Mouse (Mus musculus) neural tube, embryonic 15.5 days (tissue): ENCODE results near the gene Rgs3. TPM values are rescaled to one million over a fixed set of nuclear protein-coding genes. Genes with fewer than 3 reads are reported as not detected.

Experiments
- ATAC-seq: fragments of 200-750 bp; cut with Nextera tagmentation; 2 replicates; pipeline ENCODE4 v1.8.0; 2017; ENCODE audit warnings: mild to moderate bottlenecking, moderate TSS enrichment, moderate library complexity; ENCODE audit not compliant: low FRiP score
- H3K27ac ChIP-seq: fragments of 300-500 bp; sonication (generic); replicated peaks from 2 replicates; pipeline ENCODE4 v1.5.1; 2015; ENCODE audit warnings: mild to moderate bottlenecking, inconsistent platforms
- H3K27me3 ChIP-seq: fragments of 300-500 bp; sonication (generic); replicated peaks from 2 replicates; pipeline ENCODE4 v1.6.1; 2015; ENCODE audit warnings: inconsistent platforms
- H3K36me3 ChIP-seq: fragments of 300-500 bp; sonication (generic); 2 replicates; pipeline ENCODE4 v1.6.1; 2015; ENCODE audit warnings: inconsistent platforms
- H3K4me1 ChIP-seq: fragments of 300-500 bp; sonication (generic); 2 replicates; pipeline ENCODE4 v1.6.1; 2015; ENCODE audit warnings: inconsistent platforms
- H3K4me2 ChIP-seq: fragments of 300-500 bp; sonication (generic); 2 replicates; pipeline ENCODE4 v1.6.1; 2015; ENCODE audit warnings: inconsistent platforms, mild to moderate bottlenecking, moderate library complexity
- H3K4me3 ChIP-seq: fragments of 300-500 bp; sonication (generic); replicated peaks from 2 replicates; pipeline ENCODE4 v1.5.1; 2015; ENCODE audit warnings: mild to moderate bottlenecking, inconsistent platforms
- H3K9ac ChIP-seq: fragments of 300-500 bp; sonication (generic); replicated peaks from 2 replicates; pipeline ENCODE4 v1.6.1; 2015; ENCODE audit warnings: mild to moderate bottlenecking, inconsistent platforms
- H3K9me3 ChIP-seq: fragments of 300-500 bp; sonication (generic); replicated peaks from 2 replicates; pipeline ENCODE4 v1.6.1; 2016; ENCODE audit warnings: inconsistent platforms
- WGBS: fragments of 180-500 bp; shearing (Covaris S2); methylation state at CpG from one replicate; pipeline ENCODE4 v1.1.7; 2015; ENCODE audit warnings: mixed read lengths; 5-methylcytosine and 5-hydroxymethylcytosine counted together
- polyA plus RNA-seq: library from polyadenylated mRNA; unstranded; fragments of >200 nt; fragmentation: Nextera tagmentation; extraction: Ambion mirVana; gene quantifications from 2 replicates; pipeline ENCODE4 v1.2.1, GENCODE M21; 2015

Gene Rgs3
- polyA plus RNA-seq, 1 experiment from 2014 or later, result 49.2 TPM

DNA sequence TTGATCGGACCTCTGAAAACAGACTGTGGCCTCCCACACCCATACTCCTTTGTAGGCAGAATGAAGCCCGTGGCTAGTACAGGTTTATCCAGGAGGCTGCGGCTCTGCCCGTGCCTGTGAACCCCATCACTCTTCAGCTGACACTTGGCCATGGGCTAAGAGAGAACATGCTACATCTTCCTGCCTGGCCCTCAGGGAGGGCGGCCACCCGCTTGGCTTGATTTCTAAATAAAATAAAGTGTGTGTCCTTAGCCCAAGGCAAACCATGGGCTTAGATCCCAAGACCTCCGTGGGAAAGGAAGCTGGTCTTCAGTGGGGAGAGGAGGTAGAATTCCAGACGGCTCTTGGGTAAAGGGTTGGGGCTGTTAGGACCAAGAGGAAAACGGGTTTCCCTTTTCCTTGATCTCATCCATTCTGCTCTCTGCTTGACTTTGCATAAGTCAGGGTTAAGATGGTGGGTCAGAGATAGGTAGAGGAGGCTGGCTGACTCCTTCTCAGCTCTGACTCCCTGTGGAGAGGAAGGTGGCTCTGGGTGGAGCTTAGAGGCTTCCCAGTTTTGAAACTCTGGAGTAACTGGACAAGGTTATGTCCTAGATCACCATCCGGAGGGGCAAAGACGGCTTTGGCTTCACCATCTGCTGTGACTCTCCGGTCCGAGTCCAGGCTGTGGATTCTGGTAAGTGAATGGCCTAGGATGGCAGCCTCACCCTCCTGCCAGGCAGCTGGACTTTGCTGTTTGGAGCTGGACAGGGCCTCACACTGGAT is 63.8 kb downstream of the Rgs3 start:
- 77% methylated on average over 13 of the region's 13 CpGs for WGBS
- Histone ChIP-seq H3K4me3 (no peak overlapping the region), H3K4me1 (peaks cover 54% of the 10 kb centered on the region), H3K9ac (no peak overlapping the region), H3K36me3 (no peaks in the 10 kb centered on the region), H3K27ac (no peak overlapping the region; the same call in 1 of the 2 replicates), H3K9me3 (no peaks in the 10 kb centered on the region), H3K27me3 (no peaks in the 10 kb centered on the region), H3K4me2 (peak overlapping the region; percentile 5; the same call in 1 of the 2 replicates)
- no peak for ATAC-seq

DNA sequence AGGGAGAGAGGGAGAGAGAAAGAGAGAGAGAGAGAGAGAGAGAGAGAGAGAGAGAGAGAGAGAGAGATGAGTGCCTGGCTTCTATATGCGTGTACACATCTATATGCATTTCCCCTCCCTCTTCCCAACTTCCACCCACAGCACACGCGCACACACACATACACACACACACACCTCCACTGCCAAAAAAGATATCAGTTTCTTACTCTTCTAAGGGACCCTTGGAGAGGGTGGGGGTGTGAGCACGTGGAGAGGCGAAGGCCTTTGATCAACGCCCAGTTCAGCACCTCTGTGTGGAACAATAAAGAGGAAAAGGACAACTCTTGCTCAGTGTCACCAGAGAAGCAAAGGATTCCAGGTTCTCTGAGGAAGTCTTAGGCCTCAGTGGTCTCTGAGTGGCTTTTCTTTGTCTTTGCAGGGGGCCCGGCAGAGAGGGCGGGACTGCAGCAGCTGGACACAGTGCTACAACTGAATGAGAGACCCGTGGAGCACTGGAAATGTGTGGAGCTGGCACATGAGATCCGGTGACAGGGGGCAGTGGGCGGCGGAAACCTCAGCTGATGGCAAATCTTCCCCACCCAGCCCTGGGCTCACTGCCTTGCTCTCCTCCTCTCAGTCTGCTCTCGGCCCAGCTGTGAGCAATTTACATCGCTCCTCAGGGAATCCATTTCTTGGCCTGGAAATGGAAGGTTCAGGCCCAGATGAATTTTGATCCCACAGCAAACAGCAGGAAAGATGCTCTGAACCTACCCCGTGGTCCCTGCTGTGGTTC is 65.2 kb downstream of the Rgs3 start:
- Histone ChIP-seq H3K4me2 (peak overlapping the region; percentile 9; the same call in 1 of the 2 replicates), H3K4me1 (peaks cover 47% of the 10 kb centered on the region)
- WGBS, result 34% methylated on average over 15 of the region's 15 CpGs

DNA sequence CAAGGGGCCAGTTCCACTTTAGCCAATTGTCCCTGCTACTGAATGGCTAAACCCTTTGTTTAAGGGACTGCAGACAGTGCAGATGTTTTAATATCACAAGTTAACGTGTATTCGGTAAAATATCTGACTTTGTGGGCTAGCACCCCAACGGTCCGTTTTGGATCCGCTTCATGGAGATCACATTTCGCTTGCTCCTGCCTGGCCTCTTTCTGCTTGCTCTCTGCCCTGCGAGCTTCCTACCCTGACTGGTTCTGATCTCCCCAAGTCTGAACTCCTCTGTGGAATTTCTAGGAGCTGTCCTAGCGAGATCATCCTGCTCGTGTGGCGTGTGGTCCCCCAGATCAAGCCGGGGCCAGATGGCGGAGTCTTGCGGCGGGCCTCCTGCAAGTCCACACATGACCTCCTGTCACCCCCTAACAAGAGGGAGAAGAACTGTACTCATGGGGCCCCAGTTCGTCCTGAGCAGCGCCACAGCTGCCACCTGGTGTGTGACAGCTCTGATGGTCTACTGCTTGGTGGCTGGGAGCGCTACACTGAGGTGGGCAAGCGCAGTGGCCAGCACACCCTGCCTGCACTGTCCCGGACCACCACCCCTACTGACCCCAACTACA is 65.9 kb downstream of the Rgs3 start:
- no peak overlapping the region for H3K4me3 ChIP-seq
- peaks cover 44% of the 10 kb centered on the region for H3K4me1 ChIP-seq
- no peaks in the 10 kb centered on the region for H3K27me3 ChIP-seq
- WGBS, result 77% methylated on average over 19 of the region's 19 CpGs
- no peak overlapping the region; the same call in 1 of the 2 replicates for H3K27ac ChIP-seq
- no peak for ATAC-seq
- H3K36me3 ChIP-seq, result no peaks in the 10 kb centered on the region
- H3K9ac ChIP-seq, result no peak overlapping the region
- peak overlapping the region; percentile 9; the same call in 1 of the 2 replicates for H3K4me2 ChIP-seq
- H3K9me3 ChIP-seq, result no peaks in the 10 kb centered on the region

More for the DNA sequence above, 65.2 kb downstream of the Rgs3 start:
- H3K4me3 ChIP-seq, result no peak overlapping the region
- H3K9me3 ChIP-seq, result no peaks in the 10 kb centered on the region
- no peaks in the 10 kb centered on the region for H3K36me3 ChIP-seq
- ATAC-seq, result 0 out of 2 replicates have a peak, but pooled peaks have one; percentile 3
- no peak overlapping the region for H3K9ac ChIP-seq
- H3K27me3 ChIP-seq, result no peaks in the 10 kb centered on the region
- peak overlapping the region; percentile 56 for H3K27ac ChIP-seq

DNA sequence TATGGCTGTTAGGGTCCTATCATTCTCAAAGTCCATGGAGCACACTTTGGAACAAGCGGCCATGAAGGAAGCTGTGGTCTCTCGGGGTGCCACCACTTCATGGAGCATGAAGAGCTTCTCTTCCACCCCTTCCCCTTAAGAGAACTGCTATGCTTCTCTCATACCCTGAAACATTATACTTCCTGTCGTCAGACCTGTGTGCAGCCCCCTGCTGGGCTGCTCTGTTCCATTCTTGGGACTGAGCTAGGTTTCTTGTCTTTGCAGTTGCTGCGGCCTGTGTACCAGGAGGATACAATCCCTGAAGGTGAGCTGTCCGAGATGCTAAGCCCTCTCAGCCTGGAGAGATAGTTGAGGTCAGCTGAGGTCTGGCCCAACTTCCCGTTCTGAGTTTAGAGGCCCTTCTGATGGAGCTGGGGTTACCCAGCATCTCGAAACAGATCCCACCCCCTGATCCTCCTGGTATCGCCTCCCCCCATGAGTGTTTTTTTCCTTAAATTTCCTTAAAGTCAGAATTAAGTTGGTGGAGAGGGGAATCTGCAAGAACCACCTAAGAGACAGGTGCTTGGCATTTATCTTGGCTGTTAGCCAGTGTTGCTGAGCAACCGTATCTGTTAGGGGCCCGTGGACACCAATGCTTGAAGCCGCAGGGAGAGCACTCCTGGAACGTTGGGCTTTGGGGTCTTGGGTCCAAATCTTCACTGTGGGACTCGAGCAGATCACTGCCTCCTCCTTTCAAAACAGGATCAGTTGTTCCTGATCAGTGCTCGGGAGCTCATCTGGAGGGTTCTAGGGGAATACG is 66.8 kb downstream of the Rgs3 start:
- Histone ChIP-seq H3K27me3 (no peaks in the 10 kb centered on the region), H3K9me3 (no peaks in the 10 kb centered on the region), H3K9ac (no peak overlapping the region), H3K4me3 (no peak overlapping the region), H3K27ac (no peak overlapping the region), H3K36me3 (no peaks in the 10 kb centered on the region), H3K4me2 (no peak overlapping the region), H3K4me1 (peaks cover 44% of the 10 kb centered on the region)
- WGBS, result 64% methylated on average over 15 of the region's 15 CpGs
- ATAC-seq, result no peak

DNA sequence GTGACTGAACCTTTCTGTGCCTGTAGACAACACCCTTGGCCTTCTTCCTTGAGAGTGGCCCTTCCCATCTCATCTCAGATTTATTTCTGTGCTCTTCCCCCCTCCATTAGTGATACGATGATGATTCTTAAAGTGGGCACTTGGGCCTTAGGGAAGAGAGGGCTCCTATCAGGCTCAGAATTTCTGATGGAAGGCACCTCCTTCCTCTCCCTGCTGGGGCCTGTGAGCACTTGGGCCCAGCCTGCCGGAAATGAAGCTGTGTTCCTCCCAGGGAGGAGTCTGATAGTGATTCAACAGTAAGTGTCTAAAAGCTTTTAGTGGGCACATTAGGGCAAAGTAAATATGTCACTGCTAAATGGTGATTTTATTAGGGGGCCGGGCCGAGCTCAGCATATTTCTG is 67.7 kb downstream of the Rgs3 start:
- no peaks in the 10 kb centered on the region for H3K27me3 ChIP-seq
- H3K4me2 ChIP-seq, result no peak overlapping the region
- 54% methylated on average over 4 of the region's 4 CpGs for WGBS
- H3K36me3 ChIP-seq, result no peaks in the 10 kb centered on the region
- H3K4me1 ChIP-seq, result peaks cover 42% of the 10 kb centered on the region
- no peak overlapping the region for H3K4me3 ChIP-seq
- H3K9me3 ChIP-seq, result no peaks in the 10 kb centered on the region
- peak overlapping the region; percentile 9; the same call in 1 of the 2 replicates for H3K27ac ChIP-seq
- no peak for ATAC-seq
- no peak overlapping the region for H3K9ac ChIP-seq

DNA sequence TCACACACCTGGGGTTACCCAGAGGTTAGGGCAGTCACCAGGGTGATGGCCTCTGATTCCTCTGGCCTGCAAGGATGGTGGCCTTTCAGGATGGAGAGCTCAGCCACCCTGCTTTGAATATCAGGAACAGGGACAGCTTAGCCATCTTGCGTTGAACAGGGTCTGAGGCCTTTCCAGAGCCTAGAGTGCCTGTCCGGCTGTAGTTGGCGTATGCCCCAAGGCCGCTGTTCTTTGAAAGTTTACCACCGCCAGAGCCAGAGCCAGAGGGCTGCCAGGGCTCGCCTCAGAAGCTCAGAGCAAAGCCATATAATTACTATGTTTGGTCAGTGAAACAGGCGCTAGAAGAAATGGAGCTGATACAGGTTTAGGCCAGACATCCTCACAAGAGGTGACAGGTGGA is 68.9 kb downstream of the Rgs3 start:
- no peak overlapping the region for H3K4me3 ChIP-seq
- peaks cover 38% of the 10 kb centered on the region for H3K4me1 ChIP-seq
- no peaks in the 10 kb centered on the region for H3K9me3 ChIP-seq
- H3K36me3 ChIP-seq, result no peaks in the 10 kb centered on the region
- ATAC-seq, result no peak
- WGBS, result 76% methylated on average over 7 of the region's 7 CpGs
- no peak overlapping the region for H3K9ac ChIP-seq
- no peaks in the 10 kb centered on the region for H3K27me3 ChIP-seq
- H3K27ac ChIP-seq, result no peak overlapping the region
- no peak overlapping the region for H3K4me2 ChIP-seq

DNA sequence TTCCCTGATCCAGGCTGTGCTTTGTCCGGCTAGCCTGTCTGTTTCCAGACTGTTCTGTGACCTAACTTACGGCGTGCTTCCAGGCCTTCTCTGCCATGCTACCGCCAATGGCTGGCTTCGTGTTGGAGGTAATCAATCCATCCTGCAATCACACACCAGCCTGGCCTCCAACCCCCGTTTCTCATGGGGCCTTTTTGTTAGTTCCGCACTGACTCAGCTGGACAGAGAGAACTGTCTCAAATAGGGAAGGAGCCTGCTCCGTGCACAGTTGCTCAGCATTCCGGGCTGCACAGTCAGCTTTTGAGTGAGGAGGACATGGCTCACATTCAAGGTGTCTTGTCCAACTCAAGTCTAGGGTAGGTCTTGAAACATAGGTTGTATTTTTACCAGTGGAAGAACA is 69.8 kb downstream of the Rgs3 start:
- 44% methylated on average over 9 of the region's 9 CpGs for WGBS

DNA sequence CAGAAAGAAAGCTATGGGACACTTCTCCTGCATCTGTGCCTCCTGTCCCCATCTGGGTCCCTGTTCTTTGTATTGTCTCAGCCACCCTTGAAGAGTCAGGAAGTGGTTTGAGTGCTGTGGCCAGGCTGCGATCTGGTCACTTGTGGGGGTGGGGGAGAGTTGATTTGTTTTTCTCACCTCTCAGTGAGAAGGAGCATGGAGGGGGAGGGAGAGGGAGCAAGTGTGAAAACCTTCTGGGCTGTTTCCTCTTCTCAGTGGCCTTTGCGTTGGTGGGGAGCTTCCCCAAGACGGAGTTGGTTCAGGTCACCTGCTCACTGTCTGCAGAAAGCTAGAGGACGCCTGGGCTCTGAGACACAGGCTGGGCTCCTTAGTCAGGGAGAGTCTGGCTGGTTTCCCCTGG is 70.3 kb downstream of the Rgs3 start:
- 53% methylated on average over 4 of the region's 4 CpGs for WGBS
- Histone ChIP-seq H3K4me1 (peaks cover 35% of the 10 kb centered on the region), H3K9ac (no peak overlapping the region), H3K4me3 (no peak overlapping the region), H3K9me3 (no peaks in the 10 kb centered on the region), H3K27me3 (no peaks in the 10 kb centered on the region), H3K36me3 (no peaks in the 10 kb centered on the region), H3K27ac (no peak overlapping the region), H3K4me2 (no peak overlapping the region)
- no peak for ATAC-seq

More for the DNA sequence above, 69.8 kb downstream of the Rgs3 start:
- no peak overlapping the region for H3K9ac ChIP-seq
- peaks cover 38% of the 10 kb centered on the region for H3K4me1 ChIP-seq
- ATAC-seq, result no peak
- no peak overlapping the region for H3K27ac ChIP-seq
- H3K4me2 ChIP-seq, result no peak overlapping the region
- no peaks in the 10 kb centered on the region for H3K36me3 ChIP-seq
- H3K4me3 ChIP-seq, result no peak overlapping the region
- H3K27me3 ChIP-seq, result no peaks in the 10 kb centered on the region
- no peaks in the 10 kb centered on the region for H3K9me3 ChIP-seq

DNA sequence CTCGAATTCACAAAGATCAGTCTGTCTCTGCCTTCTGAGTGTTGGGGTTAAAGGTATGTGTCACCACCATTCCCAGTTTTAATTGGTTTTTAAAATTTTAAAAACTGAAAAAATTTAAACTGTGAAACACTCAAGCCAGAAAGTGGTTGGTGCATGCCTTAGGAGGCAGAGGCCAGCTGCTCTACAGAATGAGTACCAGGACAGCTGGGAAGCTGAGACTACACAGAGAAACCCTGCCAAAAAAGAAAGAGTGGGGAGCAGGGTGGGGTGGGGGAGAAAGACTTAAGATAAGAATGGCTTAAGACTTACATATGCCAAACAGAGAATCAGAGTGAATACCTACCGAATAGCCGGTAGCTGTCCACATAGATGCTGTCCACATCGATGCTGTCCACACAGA is 73.6 kb downstream of the Rgs3 start:
- ATAC-seq, result no peak
- Histone ChIP-seq H3K4me3 (no peak overlapping the region), H3K27me3 (no peaks in the 10 kb centered on the region), H3K4me1 (peaks cover 10% of the 10 kb centered on the region), H3K27ac (no peak overlapping the region), H3K9me3 (no peaks in the 10 kb centered on the region), H3K4me2 (no peak overlapping the region), H3K9ac (no peak overlapping the region), H3K36me3 (no peaks in the 10 kb centered on the region)
- WGBS, result 94% methylated on average over 4 of the region's 4 CpGs

DNA sequence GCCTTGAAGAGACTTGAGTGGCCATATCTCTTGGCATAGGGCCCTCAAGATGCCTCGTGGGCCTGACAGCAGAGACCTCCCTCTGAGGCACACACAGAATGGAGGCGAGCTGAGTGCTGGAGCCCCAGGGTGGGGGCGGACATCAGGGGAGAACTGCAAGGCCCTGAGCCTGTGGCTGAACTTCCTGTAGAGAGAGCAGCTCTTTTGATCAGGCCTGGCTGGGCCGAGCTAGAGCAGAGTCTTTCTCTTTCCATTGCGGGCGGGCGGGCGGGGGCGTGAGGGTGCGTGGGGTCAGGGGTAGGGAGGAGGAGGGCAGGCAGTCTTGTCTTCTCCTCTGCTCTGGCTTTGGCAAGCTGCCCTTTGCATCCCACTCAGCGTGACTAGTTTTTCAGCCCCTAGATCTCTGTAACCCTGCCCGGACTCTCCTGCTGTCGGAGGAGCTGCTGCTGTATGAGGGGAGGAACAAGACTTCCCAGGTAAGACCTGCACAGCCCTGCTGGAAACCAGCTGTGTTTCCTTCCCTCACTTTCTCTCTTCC is 74.5 kb downstream of the Rgs3 start:
- ATAC-seq, result no peak
- no peak overlapping the region for H3K27ac ChIP-seq
- no peaks in the 10 kb centered on the region for H3K36me3 ChIP-seq
- H3K9me3 ChIP-seq, result no peaks in the 10 kb centered on the region
- H3K4me2 ChIP-seq, result no peak overlapping the region
- no peak overlapping the region for H3K4me3 ChIP-seq
- WGBS, result 52% methylated on average over 13 of the region's 13 CpGs
- H3K9ac ChIP-seq, result no peak overlapping the region
- peaks cover 8% of the 10 kb centered on the region for H3K4me1 ChIP-seq
- no peaks in the 10 kb centered on the region for H3K27me3 ChIP-seq

DNA sequence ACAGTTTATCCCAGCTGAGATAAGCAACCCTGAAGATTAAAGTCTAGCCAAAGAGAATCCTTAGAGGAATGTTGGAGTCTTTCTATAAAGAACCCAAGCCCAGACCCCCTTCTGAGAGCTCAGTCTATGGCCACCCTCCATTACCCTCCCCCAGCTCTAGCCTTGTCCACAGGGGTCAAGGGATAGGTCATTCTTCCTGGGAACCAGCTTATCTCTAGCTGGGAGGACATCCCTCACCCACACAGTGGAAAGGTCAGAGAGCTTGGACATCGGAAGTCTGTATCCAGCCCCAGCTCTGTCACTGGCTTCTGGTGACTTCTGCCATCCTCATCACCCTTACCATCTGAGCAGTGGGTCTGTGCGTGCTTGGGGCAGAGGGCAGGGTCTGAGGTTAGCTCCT is 75.2 kb downstream of the Rgs3 start:
- H3K9ac ChIP-seq, result no peak overlapping the region
- ATAC-seq, result no peak
- no peak overlapping the region for H3K4me2 ChIP-seq
- H3K27me3 ChIP-seq, result no peaks in the 10 kb centered on the region
- no peaks in the 10 kb centered on the region for H3K36me3 ChIP-seq
- 80% methylated on average over 2 of the region's 2 CpGs for WGBS
- H3K4me1 ChIP-seq, result 0 out of 2 replicates have a peak, but pooled peaks cover 3% of the 10 kb centered on the region
- H3K27ac ChIP-seq, result no peak overlapping the region
- no peak overlapping the region for H3K4me3 ChIP-seq
- H3K9me3 ChIP-seq, result no peaks in the 10 kb centered on the region
